Mouse (Mus musculus): ENCODE results near the gene Iglon5. TPM values are rescaled to one million over a fixed set of nuclear protein-coding genes. Genes with fewer than 3 reads are reported as not detected.
A peak's percentile ranks its signal among the peaks of the same experiment; 100 is the strongest.

Gene Iglon5
- polyA plus RNA-seq, 1 experiment from 2014 or later: 1.1 TPM

- Histone ChIP-seq H3K4me1 (no peaks in the 10 kb centered on the region), H3K4me3 (no peak overlapping the region), H3K36me3 (replicated peaks) (peaks cover 66% of the 10 kb centered on the region), H3K27me3 (ENCODE audit: poor library complexity, severe bottlenecking) (no peaks in the 10 kb centered on the region), H3K9me3 (no peaks in the 10 kb centered on the region), H3K27ac (no peak overlapping the region)
- 93% methylated on average over 6 of the region's 6 CpGs for WGBS
- DNase-seq (ENCODE audit: extremely low spot score, low spot score): no peak
Observed at GRCm38 (mm10) chr7:43454371-43454770, 35.5 kb downstream of the Iglon5 start.

GRCm38 (mm10) chr7:43453599-43454355 is 36.1 kb downstream of the Iglon5 start:
- H3K36me3 ChIP-seq (replicated peaks): peaks cover 66% of the 10 kb centered on the region
- 96% methylated on average over 14 of the region's 14 CpGs for WGBS

GRCm38 (mm10) chr7:43452609-43453008 is 37.3 kb downstream of the Iglon5 start:
- H3K36me3 ChIP-seq (replicated peaks): peaks cover 61% of the 10 kb centered on the region
- WGBS: 36% methylated on average over 4 of the region's 4 CpGs
- DNase-seq (ENCODE audit: extremely low spot score, low spot score): no peak
- no peaks in the 10 kb centered on the region for H3K9me3 ChIP-seq
- no peak overlapping the region for H3K27ac ChIP-seq
- no peaks in the 10 kb centered on the region for H3K4me1 ChIP-seq
- no peaks in the 10 kb centered on the region for H3K27me3 ChIP-seq (ENCODE audit: poor library complexity, severe bottlenecking)
- no peak overlapping the region for H3K4me3 ChIP-seq

More at GRCm38 (mm10) chr7:43453599-43454355, 36.1 kb downstream of the Iglon5 start:
- Histone ChIP-seq H3K27me3 (ENCODE audit: poor library complexity, severe bottlenecking) (no peaks in the 10 kb centered on the region), H3K4me1 (no peaks in the 10 kb centered on the region), H3K4me3 (no peak overlapping the region), H3K27ac (no peak overlapping the region), H3K9me3 (no peaks in the 10 kb centered on the region)
- no peak for DNase-seq (ENCODE audit: extremely low spot score, low spot score)

GRCm38 (mm10) chr7:43451726-43452125 is 38.1 kb downstream of the Iglon5 start:
- no peaks in the 10 kb centered on the region for H3K4me1 ChIP-seq
- no peak overlapping the region for H3K4me3 ChIP-seq
- no peak for DNase-seq (ENCODE audit: extremely low spot score, low spot score)
- H3K9me3 ChIP-seq: no peaks in the 10 kb centered on the region
- H3K27me3 ChIP-seq (ENCODE audit: poor library complexity, severe bottlenecking): no peaks in the 10 kb centered on the region
- H3K36me3 ChIP-seq (replicated peaks): peaks cover 52% of the 10 kb centered on the region
- WGBS: 94% methylated on average over 11 of the region's 11 CpGs
- no peak overlapping the region for H3K27ac ChIP-seq

GRCm38 (mm10) chr7:43449811-43450210 is 40.1 kb downstream of the Iglon5 start:
- Histone ChIP-seq H3K27me3 (ENCODE audit: poor library complexity, severe bottlenecking) (no peaks in the 10 kb centered on the region), H3K4me1 (peaks cover 4% of the 10 kb centered on the region), H3K27ac (no peak overlapping the region), H3K36me3 (replicated peaks) (peaks cover 33% of the 10 kb centered on the region), H3K4me3 (no peak overlapping the region), H3K9me3 (no peaks in the 10 kb centered on the region)
- WGBS: 96% methylated on average over 2 of the region's 2 CpGs
- DNase-seq (ENCODE audit: extremely low spot score, low spot score): no peak

- Histone ChIP-seq H3K9me3 (no peaks in the 10 kb centered on the region), H3K36me3 (replicated peaks) (peaks cover 17% of the 10 kb centered on the region), H3K27me3 (ENCODE audit: poor library complexity, severe bottlenecking) (no peaks in the 10 kb centered on the region), H3K27ac (no peak overlapping the region), H3K4me1 (peaks cover 11% of the 10 kb centered on the region), H3K4me3 (no peak overlapping the region)
- WGBS: 84% methylated on average over 2 of the region's 3 CpGs
- no peak for DNase-seq (ENCODE audit: extremely low spot score, low spot score)
Observed at GRCm38 (mm10) chr7:43448246-43448645, 41.6 kb downstream of the Iglon5 start.

GRCm38 (mm10) chr7:43447801-43448200 is 42.1 kb downstream of the Iglon5 start:
- Histone ChIP-seq H3K4me1 (peaks cover 16% of the 10 kb centered on the region), H3K9me3 (no peaks in the 10 kb centered on the region), H3K36me3 (replicated peaks) (peaks cover 13% of the 10 kb centered on the region), H3K27me3 (ENCODE audit: poor library complexity, severe bottlenecking) (no peaks in the 10 kb centered on the region), H3K4me3 (no peak overlapping the region), H3K27ac (no peak overlapping the region)
- DNase-seq (ENCODE audit: extremely low spot score, low spot score): no peak
- 86% methylated on average over 4 of the region's 4 CpGs for WGBS

GRCm38 (mm10) chr7:43443917-43444293 is 46.0 kb downstream of the Iglon5 start, which contains the start of the genes Etfb and Gm45233:
Gene Etfb, plus strand, starts transcription at chr7:43444083.
Gene Gm45233, plus strand, starts transcription at chr7:43444128.
- H3K9me3 ChIP-seq: no peaks in the 10 kb centered on the region
- DNase-seq (ENCODE audit: extremely low spot score, low spot score): peak; percentile 94
- peak within 1 kb of the TSS; percentile 64 for H3K4me3 ChIP-seq
- H3K27ac ChIP-seq: peak within 1 kb of the TSS; percentile 88
- peaks cover 21% of the 10 kb centered on the region for H3K4me1 ChIP-seq
- WGBS: 0% methylated on average over 27 of the region's 27 CpGs
- no peaks in the 10 kb centered on the region for H3K36me3 ChIP-seq (replicated peaks)
- H3K27me3 ChIP-seq (ENCODE audit: poor library complexity, severe bottlenecking): no peaks in the 10 kb centered on the region; the same call in 1 of the 2 replicates

GRCm38 (mm10) chr7:43443126-43443916 is 46.6 kb downstream of the Iglon5 start:
- Histone ChIP-seq H3K27me3 (ENCODE audit: poor library complexity, severe bottlenecking) (no peaks in the 10 kb centered on the region; the same call in 1 of the 2 replicates), H3K27ac (peak overlapping the region; percentile 88), H3K9me3 (no peaks in the 10 kb centered on the region), H3K4me3 (peak overlapping the region; percentile 64), H3K4me1 (peaks cover 21% of the 10 kb centered on the region), H3K36me3 (replicated peaks) (no peaks in the 10 kb centered on the region)
- peak; percentile 72 for DNase-seq (ENCODE audit: extremely low spot score, low spot score)
- under 1% methylated on average over 36 of the region's 36 CpGs for WGBS

- Histone ChIP-seq H3K4me3 (peak overlapping the region; percentile 64), H3K4me1 (peaks cover 21% of the 10 kb centered on the region), H3K9me3 (no peaks in the 10 kb centered on the region), H3K27me3 (ENCODE audit: poor library complexity, severe bottlenecking) (no peaks in the 10 kb centered on the region; the same call in 1 of the 2 replicates), H3K27ac (peak overlapping the region; percentile 88), H3K36me3 (replicated peaks) (no peaks in the 10 kb centered on the region)
- no peak for DNase-seq (ENCODE audit: extremely low spot score, low spot score)
- WGBS: 9% methylated on average over 9 of the region's 9 CpGs
Observed at GRCm38 (mm10) chr7:43442684-43443083, 47.2 kb downstream of the Iglon5 start.

GRCm38 (mm10) chr7:43441071-43441470 is 48.8 kb downstream of the Iglon5 start:
- Histone ChIP-seq H3K9me3 (no peaks in the 10 kb centered on the region; the same call in 1 of the 2 replicates), H3K4me1 (peaks cover 21% of the 10 kb centered on the region), H3K27ac (no peak overlapping the region), H3K27me3 (ENCODE audit: poor library complexity, severe bottlenecking) (no peaks in the 10 kb centered on the region; the same call in 1 of the 2 replicates), H3K36me3 (replicated peaks) (no peaks in the 10 kb centered on the region), H3K4me3 (no peak overlapping the region)
- no peak for DNase-seq (ENCODE audit: extremely low spot score, low spot score)
- WGBS: 89% methylated on average over 3 of the region's 3 CpGs

GRCm38 (mm10) chr7:43440482-43440881 is 49.4 kb downstream of the Iglon5 start, which contains the start of gene Cldnd2:
Gene Cldnd2, plus strand, starts transcription at chr7:43440782.
- 88% methylated on average over 6 of the region's 6 CpGs for WGBS
- H3K4me3 ChIP-seq: no peak within 1 kb of the TSS
- H3K4me1 ChIP-seq: peaks cover 21% of the 10 kb centered on the region
- no peaks in the 10 kb centered on the region for H3K36me3 ChIP-seq (replicated peaks)
- H3K27me3 ChIP-seq (ENCODE audit: poor library complexity, severe bottlenecking): no peaks in the 10 kb centered on the region; the same call in 1 of the 2 replicates
- H3K9me3 ChIP-seq: no peaks in the 10 kb centered on the region; the same call in 1 of the 2 replicates
- H3K27ac ChIP-seq: no peak within 1 kb of the TSS
- DNase-seq (ENCODE audit: extremely low spot score, low spot score): no peak

All from forebrain, embryonic 10.5 days (tissue).